Mouse (Mus musculus): ENCODE measurements around the gene Fam198b. TPM values are rescaled to one million over a fixed set of nuclear protein-coding genes. Genes with fewer than 3 reads are reported as not detected.

The Fam198b gene
- total and polyA plus RNA-seq, 2 experiments: 0.17 to 0.37 TPM

- Histone ChIP-seq H3K27me3 (ENCODE audit: control insufficient read depth, insufficient read depth, low read length) (peaks cover 6% of the 10 kb centered on the region; the same call in 1 of the 2 replicates), H3K4me3 (ENCODE audit: insufficient read depth, low read depth, low read length) (peak overlapping the region; percentile 54), H3K36me3 (ENCODE audit: control insufficient read depth, insufficient read depth, low read length) (no peaks in the 10 kb centered on the region), H3K4me1 (ENCODE audit: control insufficient read depth, insufficient read depth, low read length) (0 out of 2 replicates have a peak, but pooled peaks cover 3% of the 10 kb centered on the region), H3K27ac (replicated peaks; ENCODE audit: insufficient read depth, low read depth, low read length) (no peak overlapping the region), H3K79me2 (ENCODE audit: control insufficient read depth, insufficient read depth, low read length) (no peaks in the 10 kb centered on the region), H3K9ac (ENCODE audit: low read depth, low read length) (0 out of 2 replicates have a peak overlapping the region, but pooled peaks have one; percentile 30)
- TF ChIP-seq CTCF (IDR thresholded peaks at IDR 0.05; ENCODE audit: low read depth, low read length) (no peak), POLR2A (IDR thresholded peaks at IDR 0.05; ENCODE audit: extremely low read depth, insufficient read depth, low read length) (no peak)
- 13% methylated on average over 19 of the region's 19 CpGs for WGBS
- DNase-seq (ENCODE audit: extremely low read depth, low read depth, low spot score): no peak
Measured at GRCm38 (mm10) chr3:79885686-79886356, 1.5 kb downstream of the Fam198b start.

DNA sequence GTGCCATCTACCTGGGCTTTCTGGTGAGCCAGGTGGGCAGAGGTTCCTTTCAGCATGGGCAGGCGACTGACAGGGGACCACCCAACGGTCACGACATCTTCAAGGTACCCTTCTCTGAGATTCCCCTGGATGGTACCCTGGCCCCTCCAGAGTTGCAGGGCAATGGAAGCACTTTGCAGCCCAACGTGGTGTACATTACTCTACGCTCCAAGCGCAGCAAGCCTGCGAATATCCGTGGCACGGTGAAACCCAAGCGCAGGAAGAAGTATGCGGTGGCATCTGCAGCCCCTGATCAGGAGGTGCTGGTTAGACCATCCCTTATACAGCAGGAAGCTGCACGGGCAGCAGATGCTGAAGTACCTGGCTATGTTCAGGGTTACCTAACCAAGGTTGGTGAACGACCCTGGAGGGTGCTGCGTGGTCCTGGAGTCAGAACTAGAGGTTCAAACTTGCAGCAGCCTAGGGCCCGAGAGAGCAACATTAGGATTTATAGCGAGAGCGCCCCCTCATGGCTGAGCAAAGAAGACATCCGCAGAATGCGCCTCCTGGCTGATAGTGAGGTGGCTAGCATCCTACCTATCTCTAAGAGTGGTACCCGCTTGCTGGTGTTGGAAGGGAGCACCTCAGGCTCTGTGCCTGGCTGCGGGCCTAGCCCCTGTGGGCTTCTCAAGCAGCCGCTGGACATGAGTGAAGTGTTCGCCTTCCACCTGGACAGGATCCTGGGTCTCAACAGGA lies 2.2 kb downstream of the Fam198b start:
- Histone ChIP-seq H3K36me3 (ENCODE audit: control insufficient read depth, insufficient read depth, low read length) (no peaks in the 10 kb centered on the region), H3K79me2 (ENCODE audit: control insufficient read depth, insufficient read depth, low read length) (no peaks in the 10 kb centered on the region), H3K27me3 (ENCODE audit: control insufficient read depth, insufficient read depth, low read length) (peaks cover 6% of the 10 kb centered on the region; the same call in 1 of the 2 replicates), H3K27ac (replicated peaks; ENCODE audit: insufficient read depth, low read depth, low read length) (no peak overlapping the region), H3K4me1 (ENCODE audit: control insufficient read depth, insufficient read depth, low read length) (0 out of 2 replicates have a peak, but pooled peaks cover 3% of the 10 kb centered on the region), H3K4me3 (ENCODE audit: insufficient read depth, low read depth, low read length) (peak overlapping the region; percentile 54), H3K9ac (ENCODE audit: low read depth, low read length) (0 out of 2 replicates have a peak overlapping the region, but pooled peaks have one; percentile 30)
- 77% methylated on average over 23 of the region's 23 CpGs for WGBS
- peak; percentile 46 for TF ChIP-seq CTCF (IDR thresholded peaks at IDR 0.05; ENCODE audit: low read depth, low read length)
- no peak for TF ChIP-seq POLR2A (IDR thresholded peaks at IDR 0.05; ENCODE audit: extremely low read depth, insufficient read depth, low read length)
- DNase-seq (ENCODE audit: extremely low read depth, low read depth, low spot score): no peak

GRCm38 (mm10) chr3:79887161-79887855 lies 3.0 kb downstream of the Fam198b start:
- no peaks in the 10 kb centered on the region for H3K79me2 ChIP-seq (ENCODE audit: control insufficient read depth, insufficient read depth, low read length)

DNA sequence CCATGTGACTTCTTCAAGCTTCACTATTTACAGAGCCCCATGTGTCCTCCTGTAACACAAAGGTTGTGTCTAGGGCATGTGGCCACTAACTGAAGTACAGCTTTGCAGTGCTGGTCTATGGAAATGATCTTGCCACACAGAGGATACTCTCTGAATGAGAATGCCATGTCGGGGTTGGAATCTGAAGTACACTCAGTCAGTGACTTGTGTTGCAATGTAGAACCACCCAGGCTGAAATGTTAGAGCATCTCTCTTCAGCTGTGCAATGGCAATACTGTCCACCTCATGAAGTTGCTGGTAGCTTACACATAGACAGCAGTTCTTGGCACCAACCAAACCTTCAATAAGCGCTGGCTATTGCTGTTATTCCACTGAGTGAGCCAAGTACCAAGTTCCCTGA lies 3.6 kb downstream of the Fam198b start:
- no peak overlapping the region for H3K27ac ChIP-seq (replicated peaks; ENCODE audit: insufficient read depth, low read depth, low read length)
- peaks cover 6% of the 10 kb centered on the region; the same call in 1 of the 2 replicates for H3K27me3 ChIP-seq (ENCODE audit: control insufficient read depth, insufficient read depth, low read length)
- H3K9ac ChIP-seq (ENCODE audit: low read depth, low read length): no peak overlapping the region
- 50% methylated on average over 2 of the region's 2 CpGs for WGBS
- DNase-seq (ENCODE audit: extremely low read depth, low read depth, low spot score): no peak
- no peak overlapping the region for H3K4me3 ChIP-seq (ENCODE audit: insufficient read depth, low read depth, low read length)
- H3K79me2 ChIP-seq (ENCODE audit: control insufficient read depth, insufficient read depth, low read length): no peaks in the 10 kb centered on the region
- TF ChIP-seq POLR2A (IDR thresholded peaks at IDR 0.05; ENCODE audit: extremely low read depth, insufficient read depth, low read length): no peak
- no peak for TF ChIP-seq CTCF (IDR thresholded peaks at IDR 0.05; ENCODE audit: low read depth, low read length)
- H3K36me3 ChIP-seq (ENCODE audit: control insufficient read depth, insufficient read depth, low read length): no peaks in the 10 kb centered on the region
- 0 out of 2 replicates have a peak, but pooled peaks cover 3% of the 10 kb centered on the region for H3K4me1 ChIP-seq (ENCODE audit: control insufficient read depth, insufficient read depth, low read length)

More at GRCm38 (mm10) chr3:79887161-79887855, 3.0 kb downstream of the Fam198b start:
- no peak for DNase-seq (ENCODE audit: extremely low read depth, low read depth, low spot score)
- Histone ChIP-seq H3K4me1 (ENCODE audit: control insufficient read depth, insufficient read depth, low read length) (0 out of 2 replicates have a peak, but pooled peaks cover 3% of the 10 kb centered on the region), H3K36me3 (ENCODE audit: control insufficient read depth, insufficient read depth, low read length) (no peaks in the 10 kb centered on the region), H3K27ac (replicated peaks; ENCODE audit: insufficient read depth, low read depth, low read length) (no peak overlapping the region), H3K27me3 (ENCODE audit: control insufficient read depth, insufficient read depth, low read length) (peaks cover 6% of the 10 kb centered on the region; the same call in 1 of the 2 replicates), H3K9ac (ENCODE audit: low read depth, low read length) (no peak overlapping the region), H3K4me3 (ENCODE audit: insufficient read depth, low read depth, low read length) (no peak overlapping the region)
- no peak for TF ChIP-seq CTCF (IDR thresholded peaks at IDR 0.05; ENCODE audit: low read depth, low read length)
- TF ChIP-seq POLR2A (IDR thresholded peaks at IDR 0.05; ENCODE audit: extremely low read depth, insufficient read depth, low read length): no peak
- WGBS: 76% methylated on average over 8 of the region's 8 CpGs

DNA sequence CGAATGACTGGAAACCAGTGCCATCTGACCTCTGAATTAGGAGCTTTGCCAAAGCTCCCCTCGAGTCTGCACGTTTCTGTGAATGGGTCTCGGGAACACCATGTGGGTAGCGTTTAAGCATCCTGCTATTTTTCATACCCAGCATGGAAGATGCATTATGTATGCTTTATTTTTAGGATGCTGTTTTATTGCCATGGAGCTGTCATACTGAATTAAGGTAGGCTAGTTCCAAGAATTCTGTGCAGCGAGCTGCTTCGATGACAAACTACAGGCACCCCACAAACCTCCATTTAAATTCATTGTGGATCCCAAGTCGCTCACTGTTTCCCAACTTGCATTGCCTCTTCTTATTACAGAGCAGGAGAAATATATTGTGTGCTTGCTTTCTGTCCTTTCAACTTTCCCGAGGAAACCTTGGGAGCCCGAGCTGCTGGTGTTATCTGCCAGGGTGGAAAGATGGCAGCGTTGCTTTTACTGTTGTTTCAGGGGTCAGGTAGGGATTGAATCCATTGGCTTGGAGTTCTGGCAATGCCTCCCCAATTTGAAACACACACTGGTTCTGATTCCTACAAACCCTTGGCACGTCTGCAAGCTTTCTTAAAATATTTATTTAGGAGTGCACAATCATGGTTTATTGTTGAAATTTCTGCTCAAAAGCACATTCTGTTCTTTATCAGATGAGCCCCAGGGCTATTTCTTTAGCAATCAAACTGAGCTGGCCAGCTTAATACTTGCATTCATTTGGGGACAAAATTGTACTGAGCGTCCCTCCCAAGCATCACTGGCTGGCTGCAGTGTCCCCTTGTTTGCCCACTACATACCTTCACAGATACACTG lies 13.4 kb downstream of the Fam198b start:
- 77% methylated on average over 13 of the region's 13 CpGs for WGBS
- Histone ChIP-seq H3K27me3 (ENCODE audit: control insufficient read depth, insufficient read depth, low read length) (no peaks in the 10 kb centered on the region), H3K27ac (replicated peaks; ENCODE audit: insufficient read depth, low read depth, low read length) (no peak overlapping the region), H3K36me3 (ENCODE audit: control insufficient read depth, insufficient read depth, low read length) (no peaks in the 10 kb centered on the region), H3K4me1 (ENCODE audit: control insufficient read depth, insufficient read depth, low read length) (no peaks in the 10 kb centered on the region), H3K79me2 (ENCODE audit: control insufficient read depth, insufficient read depth, low read length) (no peaks in the 10 kb centered on the region), H3K9ac (ENCODE audit: low read depth, low read length) (no peak overlapping the region), H3K4me3 (ENCODE audit: insufficient read depth, low read depth, low read length) (no peak overlapping the region)
- no peak for DNase-seq (ENCODE audit: extremely low read depth, low read depth, low spot score)
- no peak for TF ChIP-seq CTCF (IDR thresholded peaks at IDR 0.05; ENCODE audit: low read depth, low read length)
- TF ChIP-seq POLR2A (IDR thresholded peaks at IDR 0.05; ENCODE audit: extremely low read depth, insufficient read depth, low read length): no peak
